Mouse (Mus musculus) forebrain, embryonic 16.5 days (tissue): ENCODE results near the gene Mtnr1b. TPM values are rescaled to one million over a fixed set of nuclear protein-coding genes. Genes with fewer than 3 reads are reported as not detected.
A peak's percentile ranks its signal among the peaks of the same experiment; 100 is the strongest.

Source experiments
- ATAC-seq: fragments of 200-750 bp; cut with Nextera tagmentation; 2 replicates; pipeline ENCODE4 v1.8.0; 2017; ENCODE audit warnings: mild to moderate bottlenecking, moderate library complexity
- H3K27ac ChIP-seq: fragments of 300-500 bp; sonication (generic); 2 replicates; pipeline ENCODE4 v1.5.1; 2014; ENCODE audit warnings: low read length, control low read depth
- H3K27me3 ChIP-seq: fragments of 300-500 bp; sonication (generic); replicated peaks from 2 replicates; pipeline ENCODE4 v1.6.1; 2014; ENCODE audit warnings: low read length; ENCODE audit not compliant: control insufficient read depth, insufficient read depth
- H3K36me3 ChIP-seq: fragments of 300-500 bp; sonication (generic); 2 replicates; pipeline ENCODE4 v1.6.1; 2014; ENCODE audit not compliant: control insufficient read depth, insufficient read depth
- H3K4me1 ChIP-seq: fragments of 300-500 bp; sonication (generic); replicated peaks from 2 replicates; pipeline ENCODE4 v1.6.1; 2014; ENCODE audit warnings: low read length; ENCODE audit not compliant: control insufficient read depth, insufficient read depth
- H3K4me2 ChIP-seq: fragments of 300-500 bp; sonication (generic); 2 replicates; pipeline ENCODE4 v1.6.1; 2014; ENCODE audit warnings: mild to moderate bottlenecking, low read length, control low read depth
- H3K4me3 ChIP-seq: fragments of 300-500 bp; sonication (generic); replicated peaks from 2 replicates; pipeline ENCODE4 v1.5.1; 2014; ENCODE audit warnings: mild to moderate bottlenecking, low read length, control low read depth
- H3K9ac ChIP-seq: fragments of 300-500 bp; sonication (generic); replicated peaks from 2 replicates; pipeline ENCODE4 v1.6.1; 2014; ENCODE audit warnings: low read depth, low read length, control low read depth
- H3K9me3 ChIP-seq: fragments of 300-500 bp; sonication (generic); 2 replicates; pipeline ENCODE4 v1.6.1; 2016; ENCODE audit warnings: low read length; ENCODE audit not compliant: control insufficient read depth
- WGBS: fragments of 180-500 bp; shearing (Covaris S2); extraction: QIAGEN DNeasy Blood & Tissue Kit; methylation state at CpG from one replicate; pipeline ENCODE4 v1.1.7; 2014; 5-methylcytosine and 5-hydroxymethylcytosine counted together
- polyA plus RNA-seq: library from polyadenylated mRNA; unstranded; fragments of >200 nt; fragmentation: Nextera tagmentation; extraction: Ambion mirVana; gene quantifications from 2 replicates; pipeline ENCODE4 v1.2.1, GENCODE M21; 2015

Gene Mtnr1b
- polyA plus RNA-seq, 1 experiment from 2014 or later, result not detected

DNA sequence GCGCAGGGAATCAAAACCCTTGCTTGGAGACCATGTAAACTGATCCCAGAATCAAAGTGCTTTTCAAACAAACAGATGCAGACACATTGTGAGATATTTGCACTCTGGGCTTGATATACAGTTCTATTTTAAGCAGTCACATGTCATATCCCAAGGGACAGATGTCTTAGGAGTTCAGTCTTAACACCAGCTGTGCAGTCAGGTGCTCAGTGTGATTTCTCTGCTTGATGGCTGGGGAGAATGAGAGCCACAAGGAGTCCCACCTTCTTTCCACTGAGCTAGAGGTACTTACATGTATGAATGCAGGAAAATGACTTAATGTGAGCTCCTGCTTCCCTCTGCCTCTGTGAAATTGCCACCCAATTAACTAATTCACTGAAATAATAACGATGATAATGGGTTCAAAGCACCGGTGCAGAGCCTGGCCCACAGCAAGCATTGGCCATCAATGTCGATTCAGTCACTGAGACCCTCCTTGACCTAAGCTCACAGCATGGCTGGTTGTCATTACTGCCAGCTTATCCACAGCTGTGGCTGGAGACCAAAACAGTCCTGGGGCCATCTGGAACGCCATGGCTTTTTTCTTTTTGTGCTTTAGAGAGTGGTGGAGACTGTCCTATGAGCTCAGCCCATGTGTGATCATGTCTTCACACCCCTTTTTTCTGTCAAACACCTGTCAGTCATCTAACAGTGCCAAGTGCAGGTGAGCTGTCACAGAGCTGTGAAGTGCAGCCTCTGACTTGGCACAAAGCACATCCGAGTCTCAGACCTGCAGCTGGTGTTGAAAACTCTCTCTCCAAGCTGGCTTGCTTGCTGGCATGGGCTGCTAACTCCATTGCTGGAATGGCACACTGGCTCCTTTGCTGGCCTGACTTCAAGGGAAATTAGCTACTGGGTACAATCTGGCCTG is 61.1 kb downstream of the Mtnr1b start:
- Histone ChIP-seq H3K27me3 (no peaks in the 10 kb centered on the region), H3K4me2 (no peak overlapping the region), H3K9me3 (no peaks in the 10 kb centered on the region), H3K27ac (peak overlapping the region; percentile 51), H3K4me3 (no peak overlapping the region), H3K36me3 (no peaks in the 10 kb centered on the region), H3K9ac (no peak overlapping the region), H3K4me1 (peaks cover 10% of the 10 kb centered on the region)
- ATAC-seq, result peak; percentile 92
- 22% methylated on average over 6 of the region's 6 CpGs for WGBS

DNA sequence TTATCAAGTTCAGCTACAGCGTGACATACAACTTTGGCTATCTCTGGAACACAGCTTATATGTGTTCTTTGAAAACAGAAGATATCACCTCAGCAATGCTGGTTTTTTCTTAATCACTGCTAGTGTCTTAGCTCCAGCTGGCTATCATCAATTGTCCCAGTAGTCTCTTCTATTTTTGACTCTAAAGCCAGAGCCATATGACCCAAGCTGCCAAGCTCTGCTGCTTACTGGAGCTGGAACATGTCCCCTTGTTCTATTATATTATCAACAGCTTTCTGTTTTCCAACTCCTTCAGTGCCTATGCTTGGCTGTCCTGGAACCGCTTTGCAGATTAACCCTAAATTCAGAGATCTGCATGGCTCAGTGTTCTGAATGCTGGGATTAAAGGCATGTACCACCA is 70.1 kb downstream of the Mtnr1b start:
- no peak for ATAC-seq
- no peak overlapping the region for H3K27ac ChIP-seq
- H3K4me1 ChIP-seq, result no peaks in the 10 kb centered on the region
- H3K27me3 ChIP-seq, result no peaks in the 10 kb centered on the region
- no peaks in the 10 kb centered on the region for H3K9me3 ChIP-seq
- no peaks in the 10 kb centered on the region for H3K36me3 ChIP-seq
- no peak overlapping the region for H3K4me3 ChIP-seq
- no peak overlapping the region for H3K4me2 ChIP-seq
- WGBS, result 88% methylated on average over 2 of the region's 2 CpGs
- no peak overlapping the region for H3K9ac ChIP-seq

DNA sequence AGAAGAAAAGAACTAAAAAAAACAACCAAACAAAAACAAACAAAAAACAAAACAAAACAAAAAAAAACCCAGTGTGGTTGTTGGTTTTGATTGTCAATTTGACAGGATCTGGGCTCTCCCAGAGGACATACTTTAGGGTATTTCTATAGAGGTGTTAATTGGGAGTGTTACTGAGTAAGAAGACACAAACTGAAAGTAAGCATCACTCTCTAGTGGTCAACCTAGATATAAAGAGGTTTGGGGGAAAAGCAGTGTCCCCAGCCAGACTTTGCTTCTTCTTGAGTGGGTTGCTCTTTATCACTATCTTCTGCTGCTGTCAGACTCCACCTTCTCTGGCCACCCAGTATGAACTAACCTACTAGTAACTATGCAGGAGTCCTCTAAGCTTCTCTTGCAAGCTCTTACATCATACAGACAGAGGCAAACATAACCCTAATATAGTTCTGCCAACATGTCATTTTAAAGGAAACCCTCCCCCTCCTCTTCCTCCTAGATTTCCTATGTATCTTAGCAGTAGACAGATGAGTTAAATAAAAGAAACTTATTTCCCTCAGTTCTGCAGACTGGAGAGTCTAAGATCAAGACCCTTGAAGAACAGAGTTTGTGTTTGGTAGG is 71.8 kb downstream of the Mtnr1b start:
- Histone ChIP-seq H3K4me2 (no peak overlapping the region), H3K9me3 (no peaks in the 10 kb centered on the region), H3K4me3 (no peak overlapping the region), H3K36me3 (no peaks in the 10 kb centered on the region), H3K4me1 (no peaks in the 10 kb centered on the region), H3K27ac (no peak overlapping the region), H3K27me3 (no peaks in the 10 kb centered on the region), H3K9ac (no peak overlapping the region)
- ATAC-seq, result no peak

DNA sequence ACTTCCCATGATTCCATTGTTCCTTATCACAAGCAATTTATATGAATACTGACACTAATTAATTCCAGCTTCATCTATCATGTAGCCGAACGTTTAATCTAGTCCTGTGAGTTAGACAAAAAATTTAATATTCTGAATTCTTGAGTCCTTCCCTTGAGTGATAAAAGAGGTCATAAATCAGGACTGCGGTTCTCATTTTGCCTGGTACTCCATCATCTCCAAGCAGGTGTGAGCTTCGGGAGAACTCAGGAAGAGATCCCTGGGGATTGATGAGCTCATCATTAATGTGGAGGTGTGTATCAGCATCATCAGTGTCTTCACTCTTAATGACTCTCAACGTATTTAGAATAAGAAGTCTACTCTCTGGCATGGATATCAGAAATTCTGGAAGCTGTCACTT is 74.0 kb downstream of the Mtnr1b start:
- Histone ChIP-seq H3K9me3 (no peaks in the 10 kb centered on the region), H3K27ac (no peak overlapping the region), H3K36me3 (no peaks in the 10 kb centered on the region), H3K4me3 (no peak overlapping the region), H3K4me1 (no peaks in the 10 kb centered on the region), H3K27me3 (no peaks in the 10 kb centered on the region), H3K4me2 (no peak overlapping the region), H3K9ac (no peak overlapping the region)
- WGBS, result 88% methylated on average over 5 of the region's 5 CpGs
- ATAC-seq, result no peak

GRCm38 (mm10) chr9:15794408-15794807 is 79.9 kb downstream of the Mtnr1b start:
- Histone ChIP-seq H3K4me3 (no peak overlapping the region), H3K9me3 (no peaks in the 10 kb centered on the region), H3K36me3 (no peaks in the 10 kb centered on the region), H3K4me2 (no peak overlapping the region), H3K9ac (no peak overlapping the region), H3K4me1 (no peaks in the 10 kb centered on the region), H3K27me3 (no peaks in the 10 kb centered on the region), H3K27ac (no peak overlapping the region)
- WGBS, result 87% methylated on average over 6 of the region's 6 CpGs
- ATAC-seq, result no peak

DNA sequence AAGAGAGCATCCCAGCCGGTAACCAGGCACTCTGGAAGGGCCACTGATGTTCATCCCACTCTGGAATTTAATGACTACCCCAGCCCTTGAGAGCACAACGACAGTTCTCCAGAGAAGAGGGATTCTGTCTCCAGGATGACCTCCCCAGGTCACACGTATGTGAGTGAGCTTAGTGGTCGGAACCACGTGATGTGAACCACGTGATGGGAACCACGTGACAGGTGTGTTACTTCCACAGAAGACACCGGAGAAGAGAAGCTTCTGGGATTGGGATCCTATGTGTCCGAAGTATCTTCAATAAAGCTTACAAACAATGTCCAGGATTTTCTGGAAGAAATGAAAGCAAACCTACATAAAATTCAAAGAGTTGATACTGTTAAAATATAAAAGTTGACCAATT is 82.3 kb downstream of the Mtnr1b start:
- Histone ChIP-seq H3K9me3 (no peaks in the 10 kb centered on the region), H3K27ac (no peak overlapping the region), H3K36me3 (no peaks in the 10 kb centered on the region), H3K4me1 (no peaks in the 10 kb centered on the region), H3K9ac (no peak overlapping the region), H3K4me3 (no peak overlapping the region), H3K4me2 (no peak overlapping the region), H3K27me3 (no peaks in the 10 kb centered on the region)
- 91% methylated on average over 9 of the region's 9 CpGs for WGBS
- ATAC-seq, result no peak

- Histone ChIP-seq H3K4me3 (no peak overlapping the region), H3K27ac (no peak overlapping the region), H3K36me3 (no peaks in the 10 kb centered on the region), H3K9ac (no peak overlapping the region), H3K9me3 (no peaks in the 10 kb centered on the region), H3K4me1 (no peaks in the 10 kb centered on the region; the same call in 1 of the 2 replicates), H3K4me2 (no peak overlapping the region), H3K27me3 (no peaks in the 10 kb centered on the region)
- no peak for ATAC-seq
- WGBS, result 70% methylated on average over 2 of the region's 2 CpGs
Measured at GRCm38 (mm10) chr9:15786610-15787009, 87.7 kb downstream of the Mtnr1b start.

GRCm38 (mm10) chr9:15786192-15786591 is 88.2 kb downstream of the Mtnr1b start:
- no peaks in the 10 kb centered on the region; the same call in 1 of the 2 replicates for H3K4me1 ChIP-seq
- H3K27me3 ChIP-seq, result no peaks in the 10 kb centered on the region
- no peak overlapping the region for H3K9ac ChIP-seq
- no peaks in the 10 kb centered on the region for H3K36me3 ChIP-seq
- no peak overlapping the region for H3K4me2 ChIP-seq
- H3K9me3 ChIP-seq, result no peaks in the 10 kb centered on the region
- H3K4me3 ChIP-seq, result no peak overlapping the region
- H3K27ac ChIP-seq, result no peak overlapping the region
- ATAC-seq, result no peak
- WGBS, result 75% methylated on average over 3 of the region's 3 CpGs

DNA sequence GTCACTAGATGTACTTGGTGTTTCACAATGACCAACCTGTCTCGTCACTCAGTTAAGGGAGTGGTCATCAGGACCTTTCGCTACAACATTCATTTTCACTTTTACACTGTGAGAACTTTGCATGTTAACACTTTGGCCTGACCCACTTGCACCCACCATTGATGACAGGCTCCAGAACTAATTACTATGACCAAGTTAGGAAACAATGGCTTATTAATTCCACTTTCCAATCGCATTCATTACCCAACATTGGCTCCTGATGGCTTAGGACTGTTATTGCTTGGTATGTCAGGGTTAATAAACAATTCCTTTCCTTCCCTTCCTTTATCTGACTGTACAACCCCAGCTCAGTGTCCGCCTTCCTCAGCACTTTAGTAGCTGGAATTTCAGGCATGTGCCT is 92.4 kb downstream of the Mtnr1b start:
- H3K4me3 ChIP-seq, result no peak overlapping the region
- H3K9me3 ChIP-seq, result no peaks in the 10 kb centered on the region
- no peaks in the 10 kb centered on the region for H3K36me3 ChIP-seq
- no peak overlapping the region for H3K27ac ChIP-seq
- ATAC-seq, result no peak
- H3K9ac ChIP-seq, result no peak overlapping the region
- no peaks in the 10 kb centered on the region; the same call in 1 of the 2 replicates for H3K4me1 ChIP-seq
- no peak overlapping the region for H3K4me2 ChIP-seq
- H3K27me3 ChIP-seq, result no peaks in the 10 kb centered on the region
- 47% methylated on average over 4 of the region's 4 CpGs for WGBS
